Mouse (Mus musculus): ENCODE measurements around the gene Hdac7. TPM values are rescaled to one million over a fixed set of nuclear protein-coding genes. Genes with fewer than 3 reads are reported as not detected.

Gene Hdac7
- total RNA-seq, 2 experiments from 2014 or later, result 12.6 to 29.2 TPM

DNA sequence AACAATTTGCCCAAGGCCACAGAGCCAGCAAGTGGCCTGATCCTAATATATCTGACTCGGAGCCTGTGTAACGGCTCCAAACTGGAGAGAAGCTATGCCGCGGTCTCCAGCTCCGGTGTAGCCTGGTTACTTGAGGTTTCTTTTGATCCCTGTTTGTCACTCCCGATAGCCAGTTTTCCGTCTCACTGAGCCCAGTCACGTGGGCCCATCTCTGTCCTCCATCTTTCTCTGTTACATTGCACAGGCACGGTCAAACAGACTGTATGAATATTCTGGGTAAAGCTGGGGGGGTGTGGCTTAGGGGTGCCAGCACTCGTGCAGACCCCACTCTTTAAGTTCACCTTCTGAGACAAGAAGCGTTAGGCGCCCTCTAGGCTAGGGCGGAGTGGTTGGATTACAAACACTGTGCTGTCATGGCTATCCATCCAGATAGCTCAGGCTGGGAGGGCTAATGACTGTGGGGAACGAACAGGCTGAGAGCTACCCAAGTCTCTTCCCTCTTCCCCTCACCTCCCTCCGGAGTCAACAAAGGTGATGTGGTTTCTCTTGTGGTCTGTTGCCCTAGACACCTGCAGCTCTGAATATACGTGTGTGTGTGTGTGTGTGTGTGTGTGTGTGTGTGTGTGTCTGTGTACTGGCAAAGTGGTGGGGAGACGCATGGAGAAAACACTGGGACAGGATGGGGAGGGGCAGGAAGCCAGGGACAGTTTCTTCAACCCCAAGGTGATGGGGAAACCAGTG lies 8.0 kb downstream of the Hdac7 start:
- ATAC-seq (replicated peaks; ENCODE audit: poor library complexity), result no peak

DNA sequence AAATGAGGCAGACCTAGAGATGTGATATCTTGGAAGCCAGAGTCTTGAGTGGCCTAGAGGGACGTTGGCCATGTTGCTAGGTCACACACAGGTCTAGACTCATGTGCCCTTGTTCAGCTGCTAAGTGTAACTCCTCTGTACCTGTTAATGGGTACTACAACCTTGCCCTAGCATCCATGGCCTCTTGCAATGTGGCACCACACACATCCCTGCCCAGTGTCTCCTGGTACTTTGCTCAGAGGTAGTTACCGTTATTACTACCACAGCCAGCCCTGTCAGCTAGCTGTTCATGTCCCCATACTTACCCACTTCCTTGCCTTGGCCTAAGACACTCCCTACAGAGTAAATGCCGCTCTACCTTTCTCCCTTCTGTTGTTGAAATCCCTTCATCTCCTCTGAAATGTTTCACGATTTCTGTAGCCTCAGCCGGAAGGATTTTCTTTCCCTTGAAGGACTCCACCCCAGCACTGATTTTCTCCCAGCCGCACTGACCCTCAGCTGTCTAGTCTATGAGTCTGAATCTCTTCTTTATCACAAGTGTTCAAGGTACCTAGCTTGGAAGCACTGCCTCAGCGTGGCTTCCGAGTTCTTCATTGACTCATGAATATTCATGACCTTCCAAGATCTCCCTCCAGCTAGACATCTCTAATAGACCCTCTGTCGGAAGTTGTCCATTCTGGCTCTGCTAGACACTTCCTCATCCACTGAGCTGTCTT lies 11.4 kb downstream of the Hdac7 start:
- 0 out of 2 replicates have a peak, but pooled peaks have one; percentile 9 for ATAC-seq (replicated peaks; ENCODE audit: poor library complexity)

DNA sequence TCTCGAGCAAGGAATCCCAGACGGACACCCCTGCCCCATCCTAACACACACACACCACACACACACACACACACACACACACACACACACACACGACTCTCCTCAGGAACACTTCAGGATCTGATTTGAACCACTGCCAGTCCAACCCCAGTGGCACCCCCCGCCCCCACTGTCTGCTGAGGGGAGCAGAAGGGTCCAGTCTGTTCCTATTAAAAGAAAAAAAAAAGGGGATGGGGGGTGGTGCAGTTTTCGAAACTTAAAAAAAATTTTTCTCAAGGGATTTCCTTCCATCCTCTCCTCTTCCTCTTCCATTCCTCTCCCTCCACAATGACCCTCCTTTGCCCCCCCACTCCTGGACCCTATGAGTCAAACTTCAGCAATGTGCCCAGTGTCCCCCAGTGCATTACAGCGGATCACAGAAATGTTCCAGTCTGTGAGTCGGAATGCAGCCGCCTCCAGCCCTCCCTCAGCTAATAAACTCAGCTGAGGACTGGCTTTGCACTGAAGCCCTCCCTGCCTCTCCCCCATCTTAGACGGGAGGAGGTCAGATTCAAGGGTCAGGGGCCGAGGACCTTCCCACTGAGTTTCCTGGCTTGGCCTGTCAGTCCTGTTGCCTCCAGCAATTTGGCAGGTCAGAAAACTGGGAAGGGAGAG lies 12.2 kb downstream of the Hdac7 start:
- no peak for ATAC-seq (replicated peaks; ENCODE audit: poor library complexity)

DNA sequence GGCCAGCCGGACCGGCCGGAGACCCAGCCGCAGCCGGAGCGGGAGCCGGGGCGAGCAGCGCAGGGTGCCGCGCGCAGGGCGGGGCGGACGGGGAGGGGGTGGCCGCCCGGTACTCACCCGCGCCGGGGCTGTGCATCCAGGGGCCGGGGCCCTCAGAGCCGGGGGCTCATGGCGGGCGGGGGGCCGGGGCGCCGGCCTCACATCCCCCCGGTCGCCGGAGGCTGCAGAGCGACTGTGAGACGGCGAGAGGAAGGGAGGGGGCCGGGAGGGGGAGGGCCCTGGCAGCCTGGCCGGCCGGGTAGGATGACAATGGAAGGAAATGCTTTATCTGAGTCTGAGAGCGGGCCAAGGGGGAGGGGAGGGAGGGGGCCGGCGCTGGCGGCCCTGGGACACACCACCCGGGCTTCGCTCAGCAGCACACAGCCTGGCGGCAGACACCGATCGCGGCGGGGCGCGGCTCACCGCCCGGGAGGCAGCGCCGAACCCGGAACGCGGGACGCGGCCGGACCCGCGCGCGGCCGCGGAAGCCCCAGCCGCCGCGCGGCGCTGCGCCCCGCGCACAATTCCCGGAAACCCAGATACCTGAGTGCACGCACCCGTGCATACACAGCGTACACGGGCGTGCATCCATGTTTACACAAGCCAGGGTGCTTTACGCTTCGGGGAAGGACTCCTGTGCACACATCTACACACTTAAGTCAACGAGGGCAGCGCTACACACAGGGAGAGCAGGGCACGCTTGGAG lies 12.9 kb downstream of the Hdac7 start:
- peak; percentile 67 for ATAC-seq (replicated peaks; ENCODE audit: poor library complexity)

DNA sequence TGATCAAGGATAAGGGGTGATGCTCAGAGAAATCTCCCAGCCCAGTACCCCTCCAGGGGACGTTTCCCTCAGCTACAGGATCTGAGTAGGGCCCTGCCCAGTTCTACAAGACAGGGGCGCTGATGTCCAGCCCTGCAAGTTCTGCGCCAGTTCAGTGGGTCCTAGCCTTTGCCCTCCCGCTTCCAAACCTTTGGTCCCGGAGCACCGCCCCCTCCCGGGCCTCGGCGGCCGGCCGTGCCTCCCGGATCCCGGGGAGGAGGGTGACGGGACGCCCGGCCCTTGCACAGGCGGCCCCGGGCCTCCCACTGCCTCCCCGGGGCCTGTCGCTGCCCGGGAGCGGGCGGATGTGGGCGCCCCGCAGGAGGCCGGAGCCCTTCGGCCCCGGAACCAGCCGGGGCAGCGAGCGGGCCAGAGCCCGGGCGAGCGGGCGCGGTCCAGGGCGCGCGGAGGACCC lies 13.5 kb downstream of the Hdac7 start:
- no peak for ATAC-seq (replicated peaks; ENCODE audit: poor library complexity)

DNA sequence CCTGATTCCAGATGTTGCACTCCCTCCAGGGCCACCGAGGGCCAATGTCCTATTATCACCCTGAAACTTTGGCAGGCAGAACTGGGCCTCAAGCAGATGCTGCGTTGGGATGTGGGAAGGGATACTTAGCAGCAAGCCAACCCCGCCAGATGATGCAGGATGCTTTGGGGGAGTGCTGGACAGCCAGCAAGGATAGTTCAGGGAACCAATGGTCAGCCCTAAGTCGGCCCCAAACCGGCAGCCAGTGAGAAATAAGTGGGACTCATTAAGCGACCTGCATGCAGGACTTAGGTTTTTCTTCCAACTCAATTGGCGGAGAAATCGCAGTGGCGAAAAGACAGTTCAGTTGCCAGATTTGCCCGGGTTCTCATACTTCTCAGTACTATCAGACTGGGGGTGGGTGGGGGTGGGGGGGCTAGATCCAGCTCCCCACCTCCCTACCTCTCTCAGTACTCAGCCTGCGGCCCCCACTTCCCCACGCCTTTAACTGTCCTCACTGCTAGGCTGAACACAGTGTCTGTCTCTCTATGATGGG lies 14.0 kb downstream of the Hdac7 start:
- ATAC-seq (replicated peaks; ENCODE audit: poor library complexity), result no peak

DNA sequence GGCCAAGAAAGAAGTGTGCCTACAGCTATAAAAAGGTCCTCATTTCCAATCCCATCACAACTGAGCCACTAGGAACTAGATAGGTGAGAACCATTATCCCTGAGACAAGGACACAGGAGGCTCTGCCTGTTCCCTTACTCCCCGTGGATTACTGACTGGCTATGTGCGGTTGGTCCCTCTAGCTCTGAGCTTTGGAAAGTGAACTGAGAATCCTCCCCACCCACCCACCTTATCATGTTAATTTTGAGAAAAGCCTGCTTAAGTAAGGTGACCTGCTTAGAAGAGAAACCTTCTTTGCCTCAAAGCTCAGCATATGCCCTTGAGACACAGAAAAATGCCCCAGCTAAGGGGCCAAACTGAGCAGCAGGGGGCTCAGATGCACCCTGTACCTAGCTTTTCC lies 14.9 kb downstream of the Hdac7 start:
- no peak for ATAC-seq (replicated peaks; ENCODE audit: poor library complexity)

DNA sequence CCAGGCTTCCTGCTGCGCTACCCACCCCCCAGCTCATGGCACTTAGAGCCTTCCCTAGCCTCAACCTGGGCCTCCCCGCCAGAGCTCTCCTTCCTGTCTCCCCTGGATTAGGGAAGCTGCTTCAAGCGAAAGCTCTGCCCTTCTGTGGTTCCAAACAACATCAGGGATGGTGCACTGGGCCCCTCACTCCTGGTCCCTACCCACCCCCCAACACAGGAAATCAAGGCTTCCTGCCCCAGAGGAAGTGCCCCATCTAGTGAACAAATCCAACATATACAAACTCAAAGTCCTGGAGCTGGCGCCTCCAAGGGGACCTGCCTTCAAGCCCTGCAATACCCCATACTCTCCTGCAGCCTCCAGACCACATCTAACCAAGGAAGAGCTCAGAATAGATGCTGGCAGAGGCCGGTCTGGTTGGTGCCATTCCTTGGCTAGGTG lies 15.4 kb downstream of the Hdac7 start:
- ATAC-seq (replicated peaks; ENCODE audit: poor library complexity), result 0 out of 2 replicates have a peak, but pooled peaks have one; percentile 5

DNA sequence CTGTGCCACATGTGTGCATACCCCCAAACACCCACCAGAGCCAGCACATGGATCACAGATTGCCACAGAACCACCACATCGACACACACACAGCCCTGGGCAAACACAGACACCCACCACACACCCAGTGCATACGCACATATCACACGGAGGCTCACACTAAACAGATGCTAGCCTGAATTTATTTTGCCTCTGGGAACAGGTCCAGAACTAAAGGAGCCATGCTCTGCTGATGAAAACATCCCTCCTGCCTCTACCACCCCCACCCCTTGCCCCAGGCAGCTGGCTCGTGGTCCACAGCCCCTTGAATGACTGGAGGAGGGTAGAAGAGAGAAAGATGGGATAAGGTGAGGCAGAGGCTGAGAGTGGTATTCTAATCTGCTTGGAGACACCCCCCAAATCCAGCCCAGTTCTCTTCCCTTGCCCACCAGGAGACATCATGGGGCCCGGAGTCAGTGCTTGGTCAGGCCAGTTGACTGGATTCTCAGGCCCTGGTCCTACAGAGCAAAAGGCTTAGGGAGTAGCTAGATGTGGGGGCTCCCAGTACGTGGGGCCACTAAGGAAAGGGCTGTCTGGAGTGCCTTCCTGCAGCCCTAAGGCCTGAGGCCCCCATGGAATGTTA lies 16.0 kb downstream of the Hdac7 start:
- ATAC-seq (replicated peaks; ENCODE audit: poor library complexity), result no peak

DNA sequence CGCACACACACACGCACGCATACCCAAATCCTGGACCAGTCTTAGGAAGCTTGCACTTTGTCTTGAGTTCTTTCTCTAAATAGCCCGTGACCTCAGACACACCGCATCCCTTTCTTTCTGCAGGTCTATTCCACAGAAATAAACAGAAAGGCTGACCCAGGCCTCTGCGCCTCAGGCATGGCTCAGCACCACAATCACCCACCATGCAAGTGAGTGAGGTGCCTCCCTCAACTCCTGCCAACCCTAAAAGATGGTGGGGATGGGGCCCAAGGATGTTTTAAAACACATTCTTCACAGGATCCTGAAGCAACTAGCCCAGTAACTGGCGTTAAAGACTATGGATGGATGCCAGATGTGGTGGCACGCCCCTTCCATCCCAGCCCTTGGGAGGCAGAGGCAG lies 16.9 kb downstream of the Hdac7 start:
- no peak for ATAC-seq (replicated peaks; ENCODE audit: poor library complexity)

DNA sequence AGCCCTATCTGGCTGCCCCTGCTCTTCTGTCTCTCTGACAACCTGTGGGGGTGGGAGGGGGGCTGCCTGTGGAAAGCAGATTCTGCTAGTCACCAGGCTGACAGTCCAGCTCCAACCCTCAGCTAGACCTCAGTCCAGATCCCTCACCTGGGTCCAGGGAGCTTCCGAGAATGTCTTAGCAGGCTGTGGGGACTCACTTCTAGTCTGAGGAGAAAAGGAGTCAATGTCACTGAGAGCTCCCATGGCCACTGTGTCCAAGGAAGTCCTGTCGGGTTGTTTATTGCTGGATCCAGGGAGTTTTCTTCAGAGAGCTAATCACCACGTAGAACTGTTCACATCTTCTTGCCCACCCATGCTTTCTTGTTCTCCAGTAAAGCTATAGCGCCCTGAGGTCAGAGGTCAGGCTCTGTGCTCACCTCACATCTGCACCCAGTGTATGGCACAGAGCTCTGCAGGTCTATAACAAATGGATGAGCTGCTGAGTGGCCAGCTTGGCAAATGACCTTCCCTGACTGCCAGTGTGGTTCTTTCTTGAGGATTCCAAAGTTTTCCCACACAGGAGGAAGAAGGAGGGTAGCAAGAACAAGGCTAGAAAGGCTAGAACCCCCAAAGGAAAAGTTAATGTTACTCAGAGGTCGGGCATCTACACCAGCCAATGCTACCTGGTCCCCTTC lies 17.6 kb downstream of the Hdac7 start:
- no peak for ATAC-seq (replicated peaks; ENCODE audit: poor library complexity)

DNA sequence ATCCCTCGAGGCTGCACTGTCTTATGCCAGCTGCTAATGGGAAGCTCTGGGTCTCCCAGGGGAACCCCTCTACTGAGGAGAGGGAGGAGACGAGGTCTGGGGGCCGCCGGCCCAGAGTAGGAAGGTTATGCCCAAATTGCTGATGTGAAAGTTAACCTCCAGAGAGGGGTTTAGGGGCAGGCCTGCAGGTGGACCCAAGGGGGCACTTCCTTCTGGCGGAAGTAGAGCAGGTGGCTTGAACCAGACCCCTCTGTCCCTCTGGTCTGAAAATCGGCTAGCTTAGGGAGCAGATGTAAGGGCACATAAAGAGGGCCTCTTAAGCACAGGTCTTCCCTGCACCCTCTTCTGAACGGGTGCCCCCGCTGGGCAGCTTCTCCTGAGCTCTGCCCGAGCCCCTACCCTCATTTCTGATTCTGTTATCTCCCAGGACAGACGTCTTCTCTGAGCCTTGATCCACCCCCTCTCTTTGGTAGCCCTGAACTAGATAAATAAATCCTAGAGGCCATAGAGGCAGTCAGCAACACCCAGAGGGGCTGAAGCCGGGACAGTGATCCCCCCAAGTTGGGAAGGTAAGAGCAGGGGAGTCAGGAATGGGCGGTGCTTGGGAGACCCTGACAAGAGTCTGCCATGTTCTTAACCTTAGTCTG lies 18.2 kb downstream of the Hdac7 start:
- no peak for ATAC-seq (replicated peaks; ENCODE audit: poor library complexity)

DNA sequence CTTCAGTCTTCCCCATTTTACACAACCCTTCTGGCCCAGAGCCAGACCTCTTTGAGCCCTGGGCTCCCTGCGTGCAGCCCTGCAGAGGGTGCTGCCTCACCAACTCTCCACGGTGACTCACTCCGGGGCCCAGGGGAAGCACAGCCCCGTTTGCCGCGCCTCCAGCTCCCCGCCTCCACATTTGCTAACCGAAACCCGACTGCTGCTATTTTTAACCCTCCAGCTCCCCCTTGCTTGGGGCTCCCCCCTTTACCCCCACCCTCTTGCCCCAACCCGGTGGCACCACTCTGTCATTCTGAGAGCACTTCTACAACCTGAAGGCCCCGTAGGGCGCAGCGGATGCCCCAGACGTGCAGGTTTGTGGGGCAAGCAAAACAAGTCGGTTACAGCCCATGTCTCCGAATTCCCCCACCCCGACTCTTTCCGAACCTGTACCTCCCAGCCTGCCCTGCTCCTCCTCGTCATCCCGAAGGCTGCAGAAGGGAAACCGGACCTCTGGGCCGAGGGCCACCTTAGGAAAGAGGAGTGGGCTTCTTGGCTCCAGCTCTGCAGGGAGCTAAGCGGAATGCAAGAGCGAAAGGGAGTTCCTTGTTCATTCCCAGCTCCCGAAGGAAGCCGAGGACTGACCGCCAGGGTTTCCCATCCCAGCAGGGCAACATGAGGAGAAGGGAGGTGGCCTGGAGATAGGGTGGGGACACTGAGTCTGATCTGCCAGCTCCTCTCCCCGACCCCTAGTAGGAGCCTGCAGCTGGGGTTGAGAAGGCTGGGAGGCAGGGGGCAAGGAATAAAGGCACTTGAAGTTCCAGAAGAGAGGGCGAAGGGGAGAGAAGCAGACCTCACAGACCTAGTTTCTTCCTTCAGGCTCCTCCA lies 19.0 kb downstream of the Hdac7 start:
- ATAC-seq (replicated peaks; ENCODE audit: poor library complexity), result peak; percentile 72

DNA sequence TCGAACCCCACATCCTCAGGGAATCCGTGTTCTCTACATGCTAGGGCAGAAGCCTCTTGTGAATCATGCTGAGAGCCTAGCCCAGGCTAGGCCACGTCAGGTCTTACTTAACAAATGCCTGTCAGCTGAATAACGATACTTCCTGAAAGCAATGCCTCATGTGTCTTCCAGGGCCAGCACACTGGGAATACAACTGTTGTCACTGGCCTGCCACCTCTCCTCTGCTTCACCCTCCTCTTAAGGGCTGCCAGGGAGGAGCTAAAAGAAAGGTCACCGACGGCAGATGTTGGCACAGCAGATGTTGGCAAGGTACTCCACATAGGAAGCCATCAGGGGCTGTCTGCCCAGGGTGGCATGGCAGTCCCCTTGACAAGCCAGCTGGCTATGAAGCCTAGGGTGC lies 20.3 kb downstream of the Hdac7 start:
- no peak for ATAC-seq (replicated peaks; ENCODE audit: poor library complexity)

DNA sequence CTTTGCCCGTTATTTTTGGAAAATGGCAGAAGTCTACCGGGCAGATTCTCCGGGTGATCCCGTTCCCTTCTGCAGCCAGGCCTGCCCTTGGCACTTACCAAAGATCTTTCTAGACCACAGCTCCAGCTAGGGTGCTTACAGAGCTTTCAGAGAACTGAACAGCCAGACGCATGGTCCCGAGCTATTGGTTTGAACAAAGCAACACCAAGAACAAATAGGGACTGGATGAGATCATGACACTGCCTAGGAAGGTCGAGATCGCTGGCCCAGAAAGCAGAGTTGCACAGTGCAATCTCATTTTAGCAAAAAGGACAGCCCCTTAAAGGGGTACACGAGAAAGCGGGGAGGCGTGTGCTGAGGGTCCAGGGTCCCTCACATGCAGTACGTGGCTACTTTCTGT lies 20.8 kb downstream of the Hdac7 start:
- ATAC-seq (replicated peaks; ENCODE audit: poor library complexity), result no peak

DNA sequence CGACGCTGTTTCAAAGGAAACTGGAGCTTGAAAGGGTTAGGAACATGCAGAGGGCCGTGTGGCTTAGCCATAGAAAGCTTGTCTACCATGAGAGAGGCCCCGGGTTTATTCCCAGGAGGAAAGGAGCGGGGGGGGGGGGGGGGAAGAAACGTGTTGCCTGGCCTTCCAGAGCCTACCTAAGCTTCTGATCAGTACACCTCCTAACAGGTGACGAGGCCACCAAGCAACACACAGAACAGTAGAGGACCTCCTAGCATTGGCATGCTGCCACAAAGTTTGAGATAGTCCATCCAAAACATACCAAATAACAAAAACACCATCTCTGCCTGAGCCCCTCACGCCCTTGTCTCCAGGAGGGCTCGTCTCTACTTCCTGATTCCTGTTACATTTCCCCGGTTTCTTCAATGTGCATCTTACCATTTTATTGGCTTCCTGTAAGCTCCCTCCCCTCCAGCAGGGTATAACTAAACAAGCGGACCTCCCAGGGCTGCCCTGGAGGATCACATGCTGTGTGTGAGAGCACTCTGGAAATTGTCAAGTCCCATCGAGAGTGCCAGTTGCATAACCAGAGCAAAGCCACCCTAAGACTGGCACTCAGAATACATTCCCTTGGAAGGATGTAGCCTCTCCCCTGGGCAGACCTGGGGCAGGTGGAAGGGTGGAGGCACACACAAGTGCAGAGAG lies 21.6 kb downstream of the Hdac7 start:
- peak; percentile 5; the same call in 1 of the 2 replicates for ATAC-seq (replicated peaks; ENCODE audit: poor library complexity)

DNA sequence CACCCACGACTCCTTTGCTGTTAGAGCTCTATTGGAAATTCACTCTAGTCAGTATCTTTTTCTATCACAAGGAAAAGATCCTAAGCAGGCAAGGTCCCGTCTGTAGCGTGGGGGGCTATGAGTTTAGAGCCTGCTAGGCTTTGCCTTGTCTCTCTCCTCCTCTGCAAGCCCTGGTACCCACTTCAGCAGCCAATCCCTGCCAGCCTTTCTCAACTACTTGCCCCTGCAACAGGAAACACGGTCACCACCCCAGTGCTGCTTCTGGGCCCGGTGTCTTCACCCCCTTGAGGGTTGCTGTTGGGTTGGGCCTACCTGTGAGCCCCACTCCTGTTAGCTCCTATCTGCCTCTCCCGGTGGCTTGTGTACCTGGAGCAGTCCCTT lies 22.3 kb downstream of the Hdac7 start:
- ATAC-seq (replicated peaks; ENCODE audit: poor library complexity), result peak; percentile 17
